Mouse (Mus musculus) gastrocnemius, adult 2 months (tissue): Measurements from ENCODE around the gene Ddx41. TPM values are rescaled to one million over a fixed set of nuclear protein-coding genes. Genes with fewer than 3 reads are reported as not detected.

Experiments used
- DNase-seq: peaks from one replicate; pipeline ENCODE4 v3.0.0; 2022
- H3K27ac ChIP-seq: fragments of 200-600 bp; 2 replicates; pipeline ENCODE4 v1.8.1; 2022; ENCODE audit warnings: mild to moderate bottlenecking
- H3K4me3 ChIP-seq: fragments of 200-600 bp; 2 replicates; pipeline ENCODE4 v1.8.1; 2022; ENCODE audit warnings: mild to moderate bottlenecking, moderate library complexity
- CTCF ChIP-seq: fragments of 200-600 bp; IDR thresholded peaks from 2 replicates; pipeline ENCODE4 v1.8.1; 2022; ENCODE audit warnings: antibody characterized with exemption, mild to moderate bottlenecking, moderate library complexity
- intact Hi-C: fragments of 180-260 bp; cut with DNase I; formaldehyde crosslinking; loops from one replicate; pipeline ENCODE4 v1.15.1; 2025
- total RNA-seq, 2 experiments: library from RNA; stranded (reverse); gene quantifications; 2 replicates each; pipeline ENCODE4 v1.2.3; 2021

Ddx41 gene
- total RNA-seq, 2 experiments from 2014 or later, result 10.6 to 11.5 TPM

- intact Hi-C loops, result no loop called here
- DNase-seq, result no peak
- Histone ChIP-seq H3K27ac (no peak overlapping the region), H3K4me3 (no peak overlapping the region)
- TF ChIP-seq CTCF, result no peak
Measured at GRCm38 (mm10) chr13:55567949-55568348, 31.5 kb upstream of the Ddx41 start.

- intact Hi-C loops, result no loop called here
- Histone ChIP-seq H3K27ac (0 out of 2 replicates have a peak overlapping the region, but pooled peaks have one; percentile 20), H3K4me3 (no peak overlapping the region)
- no peak for TF ChIP-seq CTCF
- no peak for DNase-seq
Measured at GRCm38 (mm10) chr13:55567001-55567400, 30.5 kb upstream of the Ddx41 start.

DNA sequence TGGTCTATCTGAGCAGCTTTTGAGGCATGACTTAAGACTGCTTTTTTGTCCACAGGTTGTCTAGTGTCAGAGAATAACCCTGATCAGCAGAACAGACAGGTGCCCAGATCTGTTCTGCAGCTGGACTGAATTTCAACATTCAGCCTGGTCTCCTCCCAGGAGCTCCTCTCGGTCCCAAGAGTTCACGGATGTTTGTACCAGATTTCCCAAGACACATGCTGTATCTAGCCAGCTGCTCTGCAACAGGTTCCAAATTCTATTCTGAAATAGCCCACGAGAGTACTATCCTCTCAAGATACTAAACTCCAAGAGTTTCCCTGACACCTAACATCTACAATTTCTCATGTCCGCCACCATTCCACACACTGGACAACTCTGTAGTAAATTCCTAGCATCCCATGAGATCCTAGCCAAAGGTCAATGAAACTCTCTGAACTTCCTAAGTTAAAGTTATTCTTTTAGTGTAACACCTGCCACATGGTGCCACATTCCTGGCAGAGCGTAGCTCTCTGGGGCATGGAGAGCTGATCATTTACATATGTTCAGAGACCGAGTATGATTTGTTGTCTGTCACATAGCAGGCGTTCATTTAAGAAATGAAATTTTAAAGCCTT is 26.9 kb upstream of the Ddx41 start:
- intact Hi-C loops, result no loop called here
- no peak for TF ChIP-seq CTCF
- DNase-seq, result peak; percentile 67
- H3K27ac ChIP-seq, result peak overlapping the region; percentile 72
- no peak overlapping the region for H3K4me3 ChIP-seq

GRCm38 (mm10) chr13:55557499-55557898 is 21.0 kb upstream of the Ddx41 start:
- no peak overlapping the region for H3K4me3 ChIP-seq
- no peak for TF ChIP-seq CTCF
- intact Hi-C loops, result no loop called here

GRCm38 (mm10) chr13:55555921-55556320 is 19.5 kb upstream of the Ddx41 start:
- DNase-seq, result no peak
- no peak overlapping the region for H3K27ac ChIP-seq
- H3K4me3 ChIP-seq, result no peak overlapping the region
- intact Hi-C loops, result no loop called here
- TF ChIP-seq CTCF, result no peak

More at GRCm38 (mm10) chr13:55557499-55557898, 21.0 kb upstream of the Ddx41 start:
- H3K27ac ChIP-seq, result no peak overlapping the region
- no peak for DNase-seq

GRCm38 (mm10) chr13:55549061-55549460 is 12.6 kb upstream of the Ddx41 start:
- DNase-seq, result no peak
- no peak overlapping the region for H3K27ac ChIP-seq
- H3K4me3 ChIP-seq, result no peak overlapping the region
- TF ChIP-seq CTCF, result no peak
- intact Hi-C loops, result no loop called here

DNA sequence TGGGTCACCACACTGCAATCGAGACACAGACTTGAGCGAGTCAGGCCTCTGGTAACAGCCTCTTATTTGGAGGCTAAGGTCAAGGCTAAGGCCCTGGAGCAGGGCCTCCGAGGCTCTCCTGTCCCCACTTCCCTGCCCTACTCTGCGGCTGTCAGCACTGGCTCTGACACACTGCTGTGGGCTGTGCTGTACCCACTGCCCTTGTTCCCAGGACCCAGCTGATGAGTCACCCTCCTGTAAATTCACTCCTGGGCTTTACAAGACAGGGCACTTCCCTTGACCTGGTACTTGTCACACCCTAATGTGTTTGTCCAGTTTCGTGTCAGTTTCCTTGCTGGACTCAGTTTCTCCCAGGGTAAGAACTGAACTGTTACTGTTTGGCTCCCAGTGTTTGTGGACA is 12.0 kb upstream of the Ddx41 start:
- Histone ChIP-seq H3K4me3 (no peak overlapping the region), H3K27ac (no peak overlapping the region)
- intact Hi-C loops, result no loop called here
- DNase-seq, result no peak
- TF ChIP-seq CTCF, result no peak

GRCm38 (mm10) chr13:55547916-55548315 is 11.5 kb upstream of the Ddx41 start:
- no peak overlapping the region for H3K4me3 ChIP-seq
- DNase-seq, result peak; percentile 68

DNA sequence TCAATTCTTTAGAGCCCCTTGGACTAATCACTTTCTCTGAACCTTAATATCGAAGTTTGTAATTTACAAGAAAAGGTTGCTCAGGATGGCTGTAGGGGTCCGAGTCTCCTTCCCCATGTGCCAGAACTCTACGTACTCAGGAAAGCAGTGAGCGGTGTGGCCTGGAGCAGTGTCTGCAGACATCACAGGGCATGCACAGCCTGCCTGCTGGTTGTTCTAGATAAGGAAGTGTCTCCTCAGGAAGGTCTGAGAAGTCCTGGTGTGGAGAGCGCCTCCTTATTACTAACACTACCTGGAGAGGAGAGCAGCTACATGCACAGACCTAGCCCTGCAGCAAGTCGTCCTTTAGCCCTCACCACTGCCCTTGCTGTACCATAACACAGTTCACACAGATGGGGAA is 8.3 kb upstream of the Ddx41 start:
- no peak overlapping the region for H3K27ac ChIP-seq
- no peak for TF ChIP-seq CTCF
- intact Hi-C loops, result no loop called here

More at GRCm38 (mm10) chr13:55547916-55548315, 11.5 kb upstream of the Ddx41 start:
- no peak for TF ChIP-seq CTCF
- intact Hi-C loops, result no loop called here
- 0 out of 2 replicates have a peak overlapping the region, but pooled peaks have one; percentile 28 for H3K27ac ChIP-seq

DNA sequence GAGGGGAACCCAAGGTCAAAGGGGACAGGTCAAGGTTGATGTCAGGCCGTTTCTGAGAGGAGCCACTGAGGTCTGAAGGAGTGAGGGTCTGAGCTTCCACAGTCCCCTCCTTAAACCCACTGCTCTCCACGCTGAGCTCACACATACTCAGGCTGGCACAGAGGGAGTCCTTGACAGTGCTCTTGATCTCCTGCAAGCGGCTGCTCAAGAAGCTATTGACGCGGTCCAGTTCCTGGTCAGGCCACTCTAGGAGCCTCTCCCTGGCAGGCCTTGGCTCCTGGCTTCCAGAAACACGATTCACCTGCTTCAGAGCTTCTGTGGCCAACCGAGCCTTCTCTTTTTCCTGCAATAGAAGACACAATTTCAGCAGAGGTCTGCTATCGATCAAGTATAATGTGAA is 7.0 kb upstream of the Ddx41 start:
- no peak overlapping the region for H3K4me3 ChIP-seq
- intact Hi-C loops, result no loop called here
- no peak for DNase-seq
- TF ChIP-seq CTCF, result no peak
- H3K27ac ChIP-seq, result no peak overlapping the region

More for the DNA sequence above, 8.3 kb upstream of the Ddx41 start:
- no peak overlapping the region for H3K4me3 ChIP-seq
- no peak for DNase-seq

DNA sequence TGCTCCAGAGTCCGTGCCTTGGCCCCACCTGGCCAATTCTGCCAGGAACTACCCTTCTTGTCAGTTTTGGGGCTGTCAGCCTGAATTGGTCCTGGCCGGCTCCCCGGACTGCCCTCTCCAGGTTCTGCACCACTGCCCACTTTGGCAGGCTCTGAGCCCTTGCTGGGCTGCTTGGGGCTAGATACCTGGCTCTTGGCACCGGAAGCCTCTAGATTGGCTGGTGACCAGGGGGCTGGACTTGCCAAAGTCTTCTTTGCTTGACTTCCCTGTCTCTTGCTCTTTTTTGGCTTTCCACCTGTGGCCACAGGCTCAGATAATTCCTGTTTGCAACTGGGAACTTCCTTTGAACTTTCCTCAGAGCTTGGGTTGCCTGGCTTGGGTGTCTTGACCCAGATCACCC is 6.4 kb upstream of the Ddx41 start:
- Histone ChIP-seq H3K4me3 (no peak overlapping the region), H3K27ac (no peak overlapping the region)
- no peak for DNase-seq
- no peak for TF ChIP-seq CTCF
- intact Hi-C loops, result no loop called here

DNA sequence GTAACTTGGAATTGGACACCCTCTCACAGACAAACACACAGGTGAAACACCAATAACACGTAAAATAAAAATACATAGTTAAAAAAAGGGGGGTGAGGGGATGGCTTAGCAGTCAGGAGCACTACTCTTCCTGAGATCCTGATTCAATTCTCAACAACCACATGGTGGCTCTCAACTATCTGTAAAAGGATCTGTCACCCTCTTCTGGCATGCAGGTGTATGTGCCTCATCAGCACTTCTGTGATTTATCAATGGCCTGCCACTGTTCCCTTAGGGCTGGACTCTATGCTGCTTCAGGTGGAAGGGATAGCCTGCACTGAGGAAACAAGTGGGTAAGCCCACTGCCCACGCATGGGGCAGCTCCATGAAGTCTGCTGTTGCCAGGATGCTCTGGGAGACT is 4.5 kb upstream of the Ddx41 start:
- intact Hi-C loops, result no loop called here
- H3K4me3 ChIP-seq, result no peak overlapping the region
- no peak overlapping the region for H3K27ac ChIP-seq
- TF ChIP-seq CTCF, result peak; percentile 73
- DNase-seq, result no peak

GRCm38 (mm10) chr13:55535796-55536193 is 663 bp downstream of the Ddx41 start:
- no peak for TF ChIP-seq CTCF
- no peak for DNase-seq
- intact Hi-C loops, result loop anchor here (5.0 kb wide), 1 partner anchor 37 kb away; the partner anchor contains the start of genes Fam193b and Tmed9
- Histone ChIP-seq H3K4me3 (peak overlapping the region; percentile 95), H3K27ac (peak overlapping the region; percentile 87)

DNA sequence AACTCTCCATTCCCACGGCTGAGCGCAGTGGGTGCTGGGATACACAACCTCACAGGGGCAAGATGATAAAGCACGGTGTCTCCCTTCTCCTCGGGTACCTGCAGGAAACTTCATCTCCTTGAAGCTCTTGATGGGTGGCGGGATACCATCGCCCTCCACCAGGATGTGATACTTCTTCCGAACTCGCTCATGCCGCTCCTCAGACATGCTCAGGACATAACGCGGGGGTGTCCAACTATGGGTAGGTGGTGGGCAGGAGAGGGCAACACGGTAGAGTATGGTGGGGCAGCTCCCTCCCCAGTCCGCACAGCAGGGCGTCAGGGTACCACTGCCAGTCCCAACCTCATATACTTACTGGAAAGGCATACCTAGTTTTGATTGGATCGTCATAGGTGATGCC is 1.3 kb downstream of the Ddx41 start:
- DNase-seq, result no peak
- intact Hi-C loops, result loop anchor here (5.0 kb wide), 1 partner anchor 37 kb away; the partner anchor contains the start of genes Fam193b and Tmed9
- no peak overlapping the region for H3K27ac ChIP-seq
- TF ChIP-seq CTCF, result no peak
- H3K4me3 ChIP-seq, result peak overlapping the region; percentile 95
